Mouse (Mus musculus) CH12.LX (cell line): ENCODE measurements around the gene Gm6993.

Source experiments
- CHD1 ChIP-seq: IDR thresholded peaks from 2 replicates; pipeline ENCODE4 v1.6.1; 2012; ENCODE audit warnings: low read depth, low read length, improper control_type of control experiment, inconsistent platforms
- CTCF ChIP-seq, 2 experiments: IDR thresholded peaks in 1 of 2; conservative IDR thresholded peaks in 1 of 2; 2 replicates each; pipeline ENCODE4 v1.5.1; 2011 to 2012; ENCODE audit warnings: low read depth in 2 of 2, low read length in 2 of 2, improper control_type of control experiment in 1 of 2, inconsistent platforms in 1 of 2, mild to moderate bottlenecking in 1 of 2, moderate library complexity in 1 of 2
- HCFC1 ChIP-seq: IDR thresholded peaks from 2 replicates; pipeline ENCODE4 v1.6.1; 2012; ENCODE audit warnings: low read depth, mild to moderate bottlenecking, inconsistent platforms, low read length, improper control_type of control experiment
- MXI1 ChIP-seq: IDR thresholded peaks from 2 replicates; pipeline ENCODE4 v1.6.1; 2011; ENCODE audit warnings: mild to moderate bottlenecking, low read depth, low read length, improper control_type of control experiment
- NELFE ChIP-seq: IDR thresholded peaks from 2 replicates; pipeline ENCODE4 v1.6.1; 2011; ENCODE audit warnings: low read depth, low read length, improper control_type of control experiment
- ZNF384 ChIP-seq: IDR thresholded peaks from 2 replicates; pipeline ENCODE4 v1.6.1; 2012; ENCODE audit warnings: low read depth, low read length, improper control_type of control experiment, inconsistent platforms

- TF ChIP-seq CHD1 (no peak), CTCF (conservative IDR thresholded peaks at IDR 0.05 in 1 of 2, IDR thresholded peaks at IDR 0.05 in 1 of 2; ENCODE audit: low read depth in 2 of 2, low read length in 2 of 2) (no peak), MXI1 (no peak), NELFE (no peak), HCFC1 (no peak), ZNF384 (no peak)
These were observed 19.0 kb upstream of the Gm6993 start for GRCm38 (mm10) chr12:31221522-31221921.
